Mouse (Mus musculus): Measurements from ENCODE around the gene Dpysl5. TPM values are rescaled to one million over a fixed set of nuclear protein-coding genes. Genes with fewer than 3 reads are reported as not detected.

Gene Dpysl5
- polyA plus RNA-seq, 1 experiment from 2014 or later: 3.9 TPM

DNA sequence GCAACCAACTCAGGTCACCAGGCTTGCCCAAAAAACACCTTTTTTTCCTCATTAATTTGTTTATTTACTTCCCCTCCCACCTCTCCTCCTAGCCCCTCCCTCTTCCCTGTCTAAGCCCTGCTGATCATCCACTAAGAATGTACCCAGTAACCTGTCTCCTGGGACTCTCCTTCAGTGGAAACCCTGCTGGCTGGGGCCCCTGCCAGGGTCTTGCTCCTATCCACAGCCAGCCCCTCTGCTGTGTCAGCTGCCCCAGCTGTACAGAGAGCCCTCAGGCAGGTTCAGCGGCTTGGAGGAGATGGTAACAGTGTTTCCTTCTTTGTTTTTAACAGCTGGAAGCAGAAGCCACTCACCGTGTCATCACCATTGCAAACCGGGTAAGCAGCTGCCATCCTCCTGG lies 69.8 kb downstream of the Dpysl5 start:
- Histone ChIP-seq H3K4me2 (ENCODE audit: low read depth, severe bottlenecking) (no peak overlapping the region), H3K9me3 (ENCODE audit: control insufficient read depth, low read length) (no peaks in the 10 kb centered on the region), H3K27me3 (ENCODE audit: control insufficient read depth, insufficient read depth, low read length) (no peaks in the 10 kb centered on the region), H3K36me3 (ENCODE audit: control insufficient read depth, insufficient read depth, low read length) (no peaks in the 10 kb centered on the region), H3K4me3 (ENCODE audit: low read depth, low read length) (no peak overlapping the region), H3K4me1 (ENCODE audit: control insufficient read depth, insufficient read depth, low read length) (no peaks in the 10 kb centered on the region), H3K9ac (ENCODE audit: low read length) (no peak overlapping the region), H3K27ac (replicated peaks; ENCODE audit: low read depth, low read length) (no peak overlapping the region)
- WGBS: 83% methylated on average over 3 of the region's 3 CpGs
- DNase-seq (ENCODE audit: low spot score): no peak
- no peak for ATAC-seq (ENCODE audit: insufficient number of reproducible peaks, low FRiP score, low TSS enrichment, low read depth)

- no peaks in the 10 kb centered on the region for H3K9me3 ChIP-seq (ENCODE audit: control insufficient read depth, low read length)
- H3K9ac ChIP-seq (ENCODE audit: low read length): no peak overlapping the region
- ATAC-seq (ENCODE audit: insufficient number of reproducible peaks, low FRiP score, low TSS enrichment, low read depth): no peak
- H3K4me2 ChIP-seq (ENCODE audit: low read depth, severe bottlenecking): no peak overlapping the region
- DNase-seq (ENCODE audit: low spot score): no peak
- no peak overlapping the region for H3K27ac ChIP-seq (replicated peaks; ENCODE audit: low read depth, low read length)
- no peaks in the 10 kb centered on the region for H3K27me3 ChIP-seq (ENCODE audit: control insufficient read depth, insufficient read depth, low read length)
- H3K4me3 ChIP-seq (ENCODE audit: low read depth, low read length): no peak overlapping the region
- no peaks in the 10 kb centered on the region for H3K36me3 ChIP-seq (ENCODE audit: control insufficient read depth, insufficient read depth, low read length)
- 89% methylated on average over 5 of the region's 5 CpGs for WGBS
- no peaks in the 10 kb centered on the region for H3K4me1 ChIP-seq (ENCODE audit: control insufficient read depth, insufficient read depth, low read length)
These were observed 76.0 kb downstream of the Dpysl5 start for GRCm38 (mm10) chr5:30787381-30787780.

DNA sequence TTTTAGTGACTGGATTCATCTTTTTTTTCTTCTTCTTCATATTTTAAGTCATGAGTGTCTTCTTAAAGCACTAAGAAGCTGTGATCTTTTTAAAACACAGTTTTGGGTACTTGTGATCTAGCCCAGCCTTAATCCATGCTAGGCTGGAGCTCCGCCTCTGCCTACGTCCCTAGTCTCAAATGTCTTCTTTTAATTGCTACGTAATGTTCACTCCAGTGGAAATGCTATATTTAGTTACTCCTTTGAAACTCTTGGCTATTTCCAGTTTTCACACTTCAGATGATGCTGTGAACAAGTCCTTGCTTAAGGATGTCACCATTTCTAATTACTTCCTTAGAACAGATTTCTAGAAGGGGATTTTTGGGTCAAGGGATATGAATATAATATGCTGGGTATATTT lies 78.7 kb downstream of the Dpysl5 start:
- Histone ChIP-seq H3K4me3 (ENCODE audit: low read depth, low read length) (no peak overlapping the region), H3K4me2 (ENCODE audit: low read depth, severe bottlenecking) (no peak overlapping the region), H3K27me3 (ENCODE audit: control insufficient read depth, insufficient read depth, low read length) (no peaks in the 10 kb centered on the region), H3K4me1 (ENCODE audit: control insufficient read depth, insufficient read depth, low read length) (no peaks in the 10 kb centered on the region), H3K9me3 (ENCODE audit: control insufficient read depth, low read length) (no peaks in the 10 kb centered on the region), H3K36me3 (ENCODE audit: control insufficient read depth, insufficient read depth, low read length) (no peaks in the 10 kb centered on the region), H3K27ac (replicated peaks; ENCODE audit: low read depth, low read length) (no peak overlapping the region), H3K9ac (ENCODE audit: low read length) (no peak overlapping the region)
- 86% methylated on average over 3 of the region's 3 CpGs for WGBS
- no peak for ATAC-seq (ENCODE audit: insufficient number of reproducible peaks, low FRiP score, low TSS enrichment, low read depth)
- no peak for DNase-seq (ENCODE audit: low spot score)

DNA sequence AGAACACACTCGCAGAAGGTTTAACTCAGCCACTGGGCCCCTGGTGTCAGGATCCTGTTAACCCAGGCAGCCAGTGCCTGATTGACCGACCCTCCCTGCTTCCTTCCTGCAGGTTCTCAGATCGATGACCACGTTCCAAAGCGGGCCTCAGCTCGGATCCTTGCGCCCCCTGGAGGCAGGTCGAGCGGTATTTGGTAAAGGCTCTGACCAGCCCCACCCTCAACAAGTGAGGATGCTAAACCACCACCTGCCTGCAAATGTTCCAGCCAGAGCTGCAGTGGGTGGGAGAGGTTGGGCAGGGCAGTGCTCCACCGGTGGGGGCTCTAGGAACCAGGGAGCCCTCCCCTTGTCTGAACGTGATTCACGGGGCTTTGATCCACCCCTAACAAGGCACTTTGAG lies 84.8 kb downstream of the Dpysl5 start:
- DNase-seq (ENCODE audit: low spot score) (peak; percentile 91), ATAC-seq (ENCODE audit: insufficient number of reproducible peaks, low FRiP score, low TSS enrichment, low read depth) (peak; percentile 48)
- H3K4me2 ChIP-seq (ENCODE audit: low read depth, severe bottlenecking): no peak overlapping the region
- H3K4me3 ChIP-seq (ENCODE audit: low read depth, low read length): no peak overlapping the region
- H3K9ac ChIP-seq (ENCODE audit: low read length): no peak overlapping the region
- no peaks in the 10 kb centered on the region for H3K27me3 ChIP-seq (ENCODE audit: control insufficient read depth, insufficient read depth, low read length)
- no peaks in the 10 kb centered on the region for H3K4me1 ChIP-seq (ENCODE audit: control insufficient read depth, insufficient read depth, low read length)
- 13% methylated on average over 12 of the region's 12 CpGs for WGBS
- no peak overlapping the region for H3K27ac ChIP-seq (replicated peaks; ENCODE audit: low read depth, low read length)
- H3K9me3 ChIP-seq (ENCODE audit: control insufficient read depth, low read length): no peaks in the 10 kb centered on the region
- no peaks in the 10 kb centered on the region for H3K36me3 ChIP-seq (ENCODE audit: control insufficient read depth, insufficient read depth, low read length)

DNA sequence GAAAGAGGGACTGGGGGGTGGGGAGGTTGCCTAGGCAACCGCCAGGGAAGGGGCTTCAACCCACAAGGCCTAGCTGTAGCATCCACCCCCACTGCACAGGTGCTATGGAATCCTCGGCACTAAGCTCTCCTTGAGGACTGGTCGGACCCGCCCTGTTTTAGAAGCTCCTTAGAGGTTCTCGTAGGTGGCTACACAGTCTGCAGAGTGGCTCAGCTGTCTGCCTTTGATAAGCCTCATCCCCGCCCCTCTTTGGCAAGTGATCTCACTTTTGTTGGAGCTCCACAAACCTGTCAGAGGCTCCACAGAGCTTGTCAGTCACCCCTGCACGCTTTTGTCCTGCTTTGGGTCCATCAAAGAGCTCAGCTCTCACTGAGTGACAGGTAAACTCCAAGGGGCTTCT lies 86.1 kb downstream of the Dpysl5 start:
- Histone ChIP-seq H3K36me3 (ENCODE audit: control insufficient read depth, insufficient read depth, low read length) (no peaks in the 10 kb centered on the region), H3K4me2 (ENCODE audit: low read depth, severe bottlenecking) (no peak overlapping the region), H3K4me3 (ENCODE audit: low read depth, low read length) (no peak overlapping the region), H3K27ac (replicated peaks; ENCODE audit: low read depth, low read length) (no peak overlapping the region), H3K27me3 (ENCODE audit: control insufficient read depth, insufficient read depth, low read length) (no peaks in the 10 kb centered on the region), H3K4me1 (ENCODE audit: control insufficient read depth, insufficient read depth, low read length) (no peaks in the 10 kb centered on the region), H3K9ac (ENCODE audit: low read length) (no peak overlapping the region), H3K9me3 (ENCODE audit: control insufficient read depth, low read length) (no peaks in the 10 kb centered on the region)
- DNase-seq (ENCODE audit: low spot score): no peak
- WGBS: 80% methylated on average over 7 of the region's 7 CpGs
- no peak; the same call in 1 of the 2 replicates for ATAC-seq (ENCODE audit: insufficient number of reproducible peaks, low FRiP score, low TSS enrichment, low read depth)

DNA sequence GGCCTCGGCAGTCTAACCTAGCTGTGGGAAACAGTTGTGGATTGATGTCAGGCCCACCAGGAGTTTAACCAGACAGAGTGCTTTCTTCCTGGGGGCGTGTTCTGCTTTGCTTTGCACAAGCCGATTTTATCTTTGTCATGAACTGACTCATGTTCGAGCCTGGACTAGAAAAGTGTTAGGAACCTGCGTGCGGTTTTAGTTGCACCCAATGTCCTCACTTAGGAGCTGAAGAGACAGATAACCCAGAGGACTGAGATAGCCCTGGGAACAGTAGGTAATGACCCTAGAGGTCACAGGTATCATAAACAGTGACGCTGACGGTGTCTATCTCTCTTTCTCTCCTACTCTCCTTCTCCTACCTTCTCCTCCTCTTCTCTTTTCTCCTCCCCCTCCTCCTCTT lies 86.6 kb downstream of the Dpysl5 start:
- DNase-seq (ENCODE audit: low spot score) (no peak), ATAC-seq (ENCODE audit: insufficient number of reproducible peaks, low FRiP score, low TSS enrichment, low read depth) (no peak)
- Histone ChIP-seq H3K4me3 (ENCODE audit: low read depth, low read length) (no peak overlapping the region), H3K9me3 (ENCODE audit: control insufficient read depth, low read length) (no peaks in the 10 kb centered on the region), H3K4me2 (ENCODE audit: low read depth, severe bottlenecking) (no peak overlapping the region), H3K27ac (replicated peaks; ENCODE audit: low read depth, low read length) (no peak overlapping the region), H3K4me1 (ENCODE audit: control insufficient read depth, insufficient read depth, low read length) (no peaks in the 10 kb centered on the region), H3K36me3 (ENCODE audit: control insufficient read depth, insufficient read depth, low read length) (no peaks in the 10 kb centered on the region), H3K9ac (ENCODE audit: low read length) (no peak overlapping the region), H3K27me3 (ENCODE audit: control insufficient read depth, insufficient read depth, low read length) (no peaks in the 10 kb centered on the region)
- WGBS: 81% methylated on average over 8 of the region's 8 CpGs

DNA sequence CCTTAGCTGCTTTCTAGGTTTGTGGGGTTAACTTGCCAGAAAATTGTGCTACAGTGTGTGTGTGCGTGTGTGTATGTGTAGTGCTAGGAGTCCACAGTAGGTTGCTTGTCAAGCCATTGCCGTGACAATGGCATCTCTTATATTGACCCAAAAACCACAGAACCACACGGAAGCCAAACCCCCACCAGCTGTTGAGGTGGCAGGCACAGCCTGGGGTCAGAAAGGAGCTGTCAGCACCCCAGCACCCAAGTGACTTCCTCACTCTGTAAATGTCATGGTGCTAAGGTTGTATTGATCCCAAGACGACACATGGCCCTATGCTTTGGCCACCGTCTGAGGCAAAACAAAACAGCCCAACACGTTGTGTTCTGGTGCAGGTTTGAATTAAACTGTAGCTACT lies 87.6 kb downstream of the Dpysl5 start:
- Histone ChIP-seq H3K4me2 (ENCODE audit: low read depth, severe bottlenecking) (no peak overlapping the region), H3K4me3 (ENCODE audit: low read depth, low read length) (no peak overlapping the region), H3K27me3 (ENCODE audit: control insufficient read depth, insufficient read depth, low read length) (no peaks in the 10 kb centered on the region), H3K9me3 (ENCODE audit: control insufficient read depth, low read length) (no peaks in the 10 kb centered on the region), H3K36me3 (ENCODE audit: control insufficient read depth, insufficient read depth, low read length) (no peaks in the 10 kb centered on the region), H3K9ac (ENCODE audit: low read length) (no peak overlapping the region), H3K4me1 (ENCODE audit: control insufficient read depth, insufficient read depth, low read length) (no peaks in the 10 kb centered on the region), H3K27ac (replicated peaks; ENCODE audit: low read depth, low read length) (no peak overlapping the region)
- 84% methylated on average over 6 of the region's 6 CpGs for WGBS
- no peak for DNase-seq (ENCODE audit: low spot score)
- ATAC-seq (ENCODE audit: insufficient number of reproducible peaks, low FRiP score, low TSS enrichment, low read depth): no peak

DNA sequence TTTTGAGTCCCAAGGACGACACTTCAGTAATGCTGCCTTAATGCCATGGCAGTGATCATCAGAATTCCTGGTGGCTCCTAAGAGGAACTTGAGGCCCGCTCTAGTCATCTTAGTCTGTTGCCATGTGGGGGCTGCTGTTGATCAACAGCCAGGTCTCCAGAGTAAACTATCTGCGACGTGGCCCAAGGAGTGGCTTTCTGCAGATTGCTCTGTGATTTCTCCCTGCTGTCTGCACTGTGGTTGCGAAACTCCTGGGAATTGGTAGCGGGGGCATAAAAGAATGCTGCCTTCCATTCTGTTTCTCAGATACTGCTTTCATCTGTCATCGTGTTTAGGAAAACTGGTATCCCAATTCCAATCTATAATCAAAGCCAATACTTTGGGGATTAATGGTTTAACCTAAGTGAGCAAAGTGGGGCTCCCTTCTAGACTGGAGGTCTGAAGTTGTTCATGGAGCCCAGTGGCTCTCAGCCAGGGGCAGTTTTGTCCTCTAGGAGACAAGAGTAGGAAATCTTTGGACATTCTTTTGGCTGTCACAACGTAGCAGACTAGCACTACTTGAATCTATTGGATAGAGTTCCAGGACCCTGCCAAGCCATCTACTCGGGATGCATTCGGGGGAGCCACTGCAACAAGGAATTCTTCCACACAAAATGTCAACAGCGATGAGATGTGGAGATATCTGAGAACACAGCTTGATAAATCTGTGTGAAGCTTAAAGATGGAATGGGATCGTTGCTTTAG lies 91.5 kb downstream of the Dpysl5 start:
- no peaks in the 10 kb centered on the region for H3K27me3 ChIP-seq (ENCODE audit: control insufficient read depth, insufficient read depth, low read length)
- no peak for ATAC-seq (ENCODE audit: insufficient number of reproducible peaks, low FRiP score, low TSS enrichment, low read depth)
- no peak overlapping the region for H3K27ac ChIP-seq (replicated peaks; ENCODE audit: low read depth, low read length)
- DNase-seq (ENCODE audit: low spot score): no peak
- H3K4me2 ChIP-seq (ENCODE audit: low read depth, severe bottlenecking): no peak overlapping the region
- no peaks in the 10 kb centered on the region for H3K9me3 ChIP-seq (ENCODE audit: control insufficient read depth, low read length)
- WGBS: 79% methylated on average over 12 of the region's 12 CpGs
- no peaks in the 10 kb centered on the region for H3K4me1 ChIP-seq (ENCODE audit: control insufficient read depth, insufficient read depth, low read length)
- H3K36me3 ChIP-seq (ENCODE audit: control insufficient read depth, insufficient read depth, low read length): no peaks in the 10 kb centered on the region
- no peak overlapping the region for H3K9ac ChIP-seq (ENCODE audit: low read length)
- no peak overlapping the region for H3K4me3 ChIP-seq (ENCODE audit: low read depth, low read length)

DNA sequence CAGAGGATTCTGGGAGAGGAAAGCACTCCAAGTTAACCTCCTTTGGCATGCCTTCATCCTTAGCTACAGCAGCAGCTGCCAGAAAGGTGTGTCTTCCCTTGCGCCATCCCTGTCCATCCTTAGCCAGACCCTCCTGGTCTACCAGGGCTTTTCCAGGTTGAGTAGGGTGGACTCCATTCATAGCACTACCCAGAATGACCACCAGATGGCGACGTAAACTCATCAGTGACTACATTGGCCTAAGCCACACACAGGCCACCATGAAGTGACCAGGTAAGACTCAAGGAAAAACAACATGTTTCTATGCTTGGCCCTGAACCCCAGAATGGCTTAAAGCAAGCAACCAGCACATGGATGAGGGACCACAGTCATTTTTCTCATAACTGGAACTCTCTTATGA lies 94.7 kb downstream of the Dpysl5 start:
- H3K9ac ChIP-seq (ENCODE audit: low read length): no peak overlapping the region
- no peaks in the 10 kb centered on the region for H3K36me3 ChIP-seq (ENCODE audit: control insufficient read depth, insufficient read depth, low read length)
- H3K4me1 ChIP-seq (ENCODE audit: control insufficient read depth, insufficient read depth, low read length): no peaks in the 10 kb centered on the region
- no peak overlapping the region for H3K27ac ChIP-seq (replicated peaks; ENCODE audit: low read depth, low read length)
- no peaks in the 10 kb centered on the region for H3K27me3 ChIP-seq (ENCODE audit: control insufficient read depth, insufficient read depth, low read length)
- 12% methylated on average over 3 of the region's 3 CpGs for WGBS
- H3K4me2 ChIP-seq (ENCODE audit: low read depth, severe bottlenecking): no peak overlapping the region
- no peaks in the 10 kb centered on the region for H3K9me3 ChIP-seq (ENCODE audit: control insufficient read depth, low read length)
- DNase-seq (ENCODE audit: low spot score) (peak; percentile 97), ATAC-seq (ENCODE audit: insufficient number of reproducible peaks, low FRiP score, low TSS enrichment, low read depth) (peak; percentile 68; the same call in 1 of the 2 replicates)
- no peak overlapping the region for H3K4me3 ChIP-seq (ENCODE audit: low read depth, low read length)
